Mouse (Mus musculus) CD8-positive naive resting alpha-beta T cell, adult 2 months (primary cell): ENCODE measurements around the gene Gm20458.

Experiments used
- DNase-seq, 2 experiments: peaks; one replicate each; pipeline ENCODE4 v3.0.0; 2022; ENCODE audit warnings: low read depth in 2 of 2, low spot score in 2 of 2

Gene Gm20458

GRCm38 (mm10) chr2:164453047-164453757, 7.6 kb upstream of the Gm20458 start:
- no peak for DNase-seq

- no peak for DNase-seq
Observed at GRCm38 (mm10) chr2:164453887-164454500, 6.8 kb upstream of the Gm20458 start.

DNA sequence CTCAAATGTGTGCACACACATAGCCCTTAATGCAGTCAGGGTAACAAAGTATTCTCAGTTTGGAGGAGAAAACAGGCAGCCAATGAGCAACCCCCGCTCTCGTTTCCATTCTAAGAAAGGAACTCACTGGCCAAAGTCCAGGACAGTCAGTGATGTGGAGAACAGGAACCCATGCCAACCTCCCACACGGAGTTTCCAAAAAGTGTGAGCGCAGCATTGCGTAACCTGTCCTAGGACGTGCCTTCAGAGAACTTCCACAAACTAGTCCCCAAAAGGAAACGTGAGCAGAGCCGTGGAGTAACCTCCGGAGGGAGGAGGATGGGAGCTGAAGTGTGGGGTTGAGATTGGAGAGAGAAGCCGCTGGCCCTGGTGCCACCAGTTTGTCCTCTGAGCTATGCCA, 5.9 kb upstream of the Gm20458 start:
- no peak for DNase-seq

GRCm38 (mm10) chr2:164455421-164456190, 5.2 kb upstream of the Gm20458 start:
- no peak for DNase-seq

- DNase-seq: no peak
Observed at GRCm38 (mm10) chr2:164456413-164456812, 4.4 kb upstream of the Gm20458 start.

GRCm38 (mm10) chr2:164456864-164457300, 3.9 kb upstream of the Gm20458 start, which contains the start of gene Sys1:
Gene Sys1, plus strand, starts transcription at chr2:164456964.
- no peak for DNase-seq

GRCm38 (mm10) chr2:164457942-164458341, 2.8 kb upstream of the Gm20458 start:
- DNase-seq: no peak

DNA sequence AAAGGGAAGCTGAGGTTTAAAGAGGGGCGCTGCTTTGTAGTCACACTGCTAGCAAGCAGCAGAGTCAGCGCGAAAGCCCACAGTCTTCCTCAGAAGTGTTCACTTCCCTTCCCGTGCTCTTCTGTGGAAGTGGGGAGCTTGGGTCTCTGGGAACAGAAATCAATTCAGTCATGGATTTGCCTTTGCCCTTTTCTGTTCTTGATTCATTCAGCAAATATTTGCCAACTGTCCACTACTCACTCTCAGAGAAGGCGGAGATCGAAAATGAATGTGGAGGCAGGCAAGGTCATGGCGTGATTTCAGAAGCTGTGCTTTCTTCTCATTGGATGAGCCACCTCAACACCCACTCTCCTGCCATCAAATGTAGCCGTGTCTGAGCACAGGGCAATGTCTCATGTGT, 2.2 kb upstream of the Gm20458 start:
- no peak for DNase-seq

DNA sequence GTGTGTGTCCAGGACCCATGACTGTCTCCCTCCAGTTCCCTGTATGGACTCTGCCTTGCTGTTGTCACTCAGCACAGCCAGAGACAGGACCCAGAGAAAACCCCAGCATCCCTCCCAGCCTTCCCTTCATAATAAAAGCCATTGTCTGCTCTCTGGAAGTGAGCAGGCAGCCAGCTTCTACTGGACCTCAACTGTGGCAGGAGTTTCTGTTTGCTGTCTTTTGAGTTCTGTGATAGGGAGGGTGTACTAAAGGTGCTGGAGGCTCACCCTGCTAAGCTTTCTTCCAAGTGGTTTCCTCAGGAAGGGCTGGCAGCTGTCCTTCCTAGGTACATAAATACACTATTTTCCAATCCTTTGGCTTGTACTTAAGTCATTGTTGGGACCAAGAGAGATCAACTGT, 4.4 kb downstream of the Gm20458 start:
- DNase-seq: no peak

DNA sequence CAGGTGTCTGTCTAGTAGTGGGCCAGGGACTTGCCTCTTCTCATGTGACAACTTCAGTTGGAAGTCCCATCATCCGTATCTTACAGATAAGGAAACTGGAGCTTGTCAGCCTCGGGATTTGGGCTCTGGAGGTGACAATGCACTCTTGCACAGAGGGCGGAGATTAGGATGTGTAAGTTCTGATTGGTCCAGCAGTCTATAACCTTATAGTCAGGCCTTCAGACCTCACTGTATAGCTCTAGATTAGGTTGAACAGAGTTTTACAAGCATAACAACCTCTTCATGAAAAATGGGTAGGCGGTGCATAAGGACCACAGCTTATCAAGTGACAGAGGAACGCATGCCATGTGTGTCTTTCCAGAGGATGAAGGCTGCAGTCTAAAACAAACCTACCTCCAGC, 6.0 kb downstream of the Gm20458 start:
- no peak for DNase-seq

DNA sequence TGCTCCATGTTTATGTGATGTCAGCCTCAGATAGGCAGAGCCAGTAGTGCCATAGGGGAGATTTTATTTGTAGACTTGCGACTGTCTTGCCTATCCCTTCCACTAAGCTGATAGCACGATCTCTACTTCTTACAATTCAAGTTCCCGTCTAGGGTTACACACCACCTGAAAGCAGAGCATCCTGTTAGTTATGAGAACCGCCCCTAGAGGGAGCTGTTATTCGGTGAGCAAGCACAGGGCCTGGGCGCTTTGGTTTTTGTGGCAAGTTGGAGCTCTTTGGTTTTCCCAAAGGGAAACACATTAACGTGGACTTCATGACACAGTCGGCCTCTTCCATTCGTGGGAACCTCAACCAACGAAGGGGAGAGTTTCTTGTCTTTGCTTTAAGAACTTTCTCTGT, 9.5 kb downstream of the Gm20458 start:
- DNase-seq: peak; percentile 42 to 52

- no peak for DNase-seq
Observed at GRCm38 (mm10) chr2:164473624-164474023, 12.9 kb downstream of the Gm20458 start, which contains the start of gene Trp53tg5. Gene Trp53tg5, minus strand, starts transcription at chr2:164473724.

- no peak for DNase-seq
Observed at GRCm38 (mm10) chr2:164485681-164486257, 25.0 kb downstream of the Gm20458 start, which contains the start of gene Dbndd2. Gene Dbndd2, plus strand, starts transcription at chr2:164486106.

DNA sequence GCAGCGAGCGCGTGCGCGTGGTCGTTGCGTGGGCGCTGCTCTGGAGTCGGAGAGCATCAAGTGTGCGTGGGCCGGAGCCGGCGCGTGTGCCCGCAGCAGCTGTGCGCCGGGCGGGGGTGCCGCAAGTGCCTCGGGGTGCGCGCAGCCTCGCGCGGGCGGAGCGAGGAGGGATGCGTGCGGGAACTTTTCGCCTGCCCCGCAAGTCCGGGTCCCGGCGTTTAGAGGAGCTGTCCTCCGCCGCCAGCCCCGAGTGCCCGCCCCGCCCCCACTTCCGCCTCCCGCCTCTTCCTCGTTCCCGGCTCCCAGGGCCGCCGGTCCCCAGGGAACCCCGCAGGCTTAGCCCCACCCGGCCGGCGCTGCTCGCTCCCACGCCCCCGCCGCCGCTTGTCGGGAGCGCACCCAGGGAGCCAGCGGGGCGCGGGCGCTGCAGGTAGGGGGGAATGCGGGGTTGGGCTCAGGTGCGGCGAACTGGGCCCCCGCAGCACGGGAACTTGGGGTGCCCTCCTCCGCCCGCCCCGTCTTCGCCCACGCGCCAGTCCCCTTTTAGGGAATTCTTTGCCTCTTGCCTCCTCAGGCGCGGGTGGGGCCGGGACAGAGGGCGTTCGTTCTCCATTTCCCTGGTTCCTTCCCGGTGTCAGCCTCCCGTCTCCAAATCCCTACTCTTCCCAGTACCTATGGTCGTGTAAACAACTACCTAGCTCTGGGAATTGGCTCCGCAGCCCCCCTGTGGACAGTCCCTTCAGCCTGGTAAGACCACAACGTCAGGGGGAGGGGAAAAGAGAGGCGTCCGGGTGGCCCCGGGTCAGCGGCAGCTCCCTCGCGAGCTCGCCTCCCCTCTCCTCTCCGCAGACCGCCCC, 25.7 kb downstream of the Gm20458 start:
- DNase-seq: peak in 1 of 2 experiments; percentile 6

GRCm38 (mm10) chr2:164487115-164487527, 26.4 kb downstream of the Gm20458 start:
- DNase-seq: no peak

GRCm38 (mm10) chr2:164487812-164488211, 27.0 kb downstream of the Gm20458 start:
- no peak for DNase-seq

DNA sequence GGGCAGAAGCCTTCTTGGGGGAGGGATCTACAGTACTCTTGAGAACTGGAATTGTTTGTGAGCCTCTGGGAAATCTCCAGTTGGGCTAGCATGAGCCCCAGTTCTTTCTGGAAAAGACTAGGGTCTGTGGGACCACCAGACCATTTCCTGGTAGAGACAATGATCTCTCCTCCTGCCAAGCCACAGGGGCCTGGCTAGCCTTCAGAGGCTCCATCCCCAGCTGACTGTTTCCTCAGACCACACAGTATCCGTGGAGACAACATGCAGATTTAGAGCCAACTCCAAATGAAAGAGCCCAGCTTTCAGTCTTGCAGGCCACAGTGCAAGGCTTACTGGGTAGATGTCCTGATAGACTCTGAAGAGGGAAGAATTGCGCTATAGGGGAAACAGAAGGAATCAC, 33.4 kb downstream of the Gm20458 start:
- DNase-seq: no peak

DNA sequence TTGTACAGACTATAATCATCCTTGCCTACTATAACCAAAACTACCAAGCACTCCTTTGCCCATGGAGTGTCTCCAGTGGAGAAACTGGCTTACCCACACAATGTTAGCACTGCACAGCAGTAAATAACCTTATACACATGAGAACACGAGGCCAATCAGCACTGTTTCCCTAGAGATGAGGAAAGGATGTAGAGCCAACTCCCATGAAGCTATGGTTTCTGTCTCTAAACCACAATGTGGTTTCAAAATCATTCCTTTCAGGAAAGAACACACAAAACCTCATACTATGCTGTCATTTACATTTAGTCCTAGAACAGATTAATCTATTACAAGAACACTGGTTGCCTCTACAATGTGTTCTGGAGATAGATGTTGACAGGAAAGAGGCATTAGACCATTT, 35.6 kb downstream of the Gm20458 start:
- DNase-seq: no peak

DNA sequence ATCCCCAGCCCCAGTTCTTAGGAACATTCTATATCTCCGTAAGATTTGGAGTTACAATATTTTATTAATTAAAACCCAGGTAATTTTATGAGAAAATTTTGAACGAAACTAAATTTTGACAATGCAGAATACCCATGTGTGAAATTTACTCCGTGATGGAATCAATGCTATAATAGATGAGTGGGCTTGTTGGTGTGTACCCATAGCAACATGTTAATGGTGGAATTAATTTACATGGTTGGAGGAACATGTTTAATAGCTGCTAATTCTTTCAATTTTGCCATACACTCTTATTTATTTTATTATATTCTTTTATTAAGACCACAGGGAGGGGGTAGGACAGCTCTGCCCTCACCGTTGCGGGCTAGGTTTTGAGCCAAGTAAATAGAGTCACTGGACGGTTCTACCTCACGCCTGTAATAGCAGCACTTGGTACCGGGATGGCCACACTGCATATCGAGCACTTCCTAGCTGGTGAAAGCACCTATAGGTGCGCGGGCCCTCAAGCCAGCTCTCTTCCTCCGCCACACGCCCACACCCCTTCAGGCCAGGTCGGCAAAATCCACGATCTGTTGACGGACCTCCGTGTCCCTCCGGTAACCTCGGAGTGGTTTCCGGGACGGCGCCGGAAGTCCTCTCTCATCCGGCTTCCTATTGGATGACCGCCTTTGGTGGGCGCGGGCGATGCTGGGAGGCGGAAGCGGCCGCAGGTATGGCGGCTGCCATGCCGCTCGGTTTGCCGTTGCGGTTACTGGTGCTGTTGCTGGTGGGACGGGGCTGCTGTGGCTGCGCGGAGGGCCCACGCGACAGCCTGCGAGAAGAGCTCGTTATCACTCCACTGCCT, 36.3 kb downstream of the Gm20458 start, which contains the start of gene Pigt:
Gene Pigt (plus strand): TSS at position 674 of the 844 bp plus-strand sequence.
- DNase-seq: peak; percentile 76 to 78
